Mouse (Mus musculus) heart, postnatal 14 days (tissue): ENCODE results near the gene Ppfibp2. TPM values are rescaled to one million over a fixed set of nuclear protein-coding genes. Genes with fewer than 3 reads are reported as not detected.

Source experiments
- DNase-seq, 2 experiments: peaks; one replicate each; pipeline ENCODE4 v3.0.0; 2021 to 2022
- intact Hi-C: fragments of 180-260 bp; cut with DNase I; formaldehyde crosslinking; loops from one replicate; pipeline ENCODE4 v1.15.1; 2025
- total RNA-seq, 2 experiments: library from RNA; stranded (reverse); gene quantifications; 2 replicates each; pipeline ENCODE4 v1.2.3; 2021

Gene Ppfibp2
- total RNA-seq, 2 experiments from 2014 or later, result 15.9 to 17.0 TPM

GRCm38 (mm10) chr7:107747476-107747875 lies 152.5 kb downstream of the Ppfibp2 start:
- DNase-seq, result no peak
- intact Hi-C loops, result no loop called here

- intact Hi-C loops, result loop anchor here (2.0 kb wide), 1 partner anchor 87 kb away; no protein-coding TSS in a partner anchor
- DNase-seq, result peak; percentile 58 to 74
Measured at GRCm38 (mm10) chr7:107747954-107748353, 152.9 kb downstream of the Ppfibp2 start.

- intact Hi-C loops, result loop anchor here (2.0 kb wide), 1 partner anchor 88 kb away; no protein-coding TSS in a partner anchor
- peak in 1 of 2 experiments; percentile 48 for DNase-seq
Measured at GRCm38 (mm10) chr7:107749270-107749669, 154.3 kb downstream of the Ppfibp2 start.

- no peak for DNase-seq
- intact Hi-C loops, result loop anchor here (2.0 to 5.0 kb wide), 2 partner anchors 38 to 89 kb away; no protein-coding TSS in a partner anchor
Measured at GRCm38 (mm10) chr7:107749721-107750120, 154.7 kb downstream of the Ppfibp2 start.

GRCm38 (mm10) chr7:107752031-107752520 lies 157.1 kb downstream of the Ppfibp2 start:
- intact Hi-C loops, result loop anchor here (5.0 kb wide), 1 partner anchor 35 kb away; no protein-coding TSS in a partner anchor
- DNase-seq, result no peak

GRCm38 (mm10) chr7:107755905-107756304 lies 160.9 kb downstream of the Ppfibp2 start:
- no peak for DNase-seq
- intact Hi-C loops, result no loop called here

GRCm38 (mm10) chr7:107756748-107757147 lies 161.7 kb downstream of the Ppfibp2 start:
- intact Hi-C loops, result no loop called here
- no peak for DNase-seq

- peak; percentile 22 to 33 for DNase-seq
- intact Hi-C loops, result no loop called here
Measured at GRCm38 (mm10) chr7:107757308-107758151, 162.5 kb downstream of the Ppfibp2 start, which contains the start of gene Cyb5r2. Gene Cyb5r2, minus strand, starts transcription at chr7:107758032.

- intact Hi-C loops, result no loop called here
- no peak for DNase-seq
Measured at GRCm38 (mm10) chr7:107770812-107771211, 175.8 kb downstream of the Ppfibp2 start.

- DNase-seq, result no peak
- intact Hi-C loops, result no loop called here
Measured at GRCm38 (mm10) chr7:107778216-107778615, 183.2 kb downstream of the Ppfibp2 start.

GRCm38 (mm10) chr7:107779611-107780010 lies 184.6 kb downstream of the Ppfibp2 start:
- no peak for DNase-seq
- intact Hi-C loops, result loop anchor here (10.0 kb wide), 1 partner anchor 565 kb away; no protein-coding TSS in a partner anchor

- DNase-seq, result peak in 1 of 2 experiments; percentile 5
- intact Hi-C loops, result loop anchor here (5.0 to 10.0 kb wide), 2 partner anchors 36 to 573 kb away; no protein-coding TSS in a partner anchor
Measured at GRCm38 (mm10) chr7:107787977-107788620, 193.1 kb downstream of the Ppfibp2 start.

- DNase-seq, result no peak
- intact Hi-C loops, result no loop called here
Measured at GRCm38 (mm10) chr7:107796500-107796899, 201.5 kb downstream of the Ppfibp2 start.

Other genes with a start within 250 kb of the Ppfibp2 start
- gene Syt9, start 224.5 kb upstream of the Ppfibp2 start, total RNA-seq, result under 1 TPM in 1 of 2 experiments, not detected in 1; 0.17 TPM
- 1 to 10 TPM; 5.6 to 9.0 TPM for gene Olfml1, start 27.8 kb upstream of the Ppfibp2 start, total RNA-seq
- gene 5330417H12Rik, start 30.0 kb downstream of the Ppfibp2 start, total RNA-seq, result not detected
- not detected for gene Cyb5r2, start 162.8 kb downstream of the Ppfibp2 start, total RNA-seq
- gene Ovch2, start 206.0 kb downstream of the Ppfibp2 start, total RNA-seq, result not detected
- not detected for gene Olfr467, start 217.1 kb downstream of the Ppfibp2 start, total RNA-seq
- not detected for gene Olfr469, start 230.3 kb downstream of the Ppfibp2 start, total RNA-seq